Mouse (Mus musculus) spleen, adult 18-20 months (tissue): Measurements from ENCODE around the gene Siglec1.
"Not testable (repeated sequence)": the region's sequence is repeated elsewhere in the genome, so short reads cannot be mapped to it uniquely, and the experiment has no call there.

Experiments
- DNase-seq, 2 experiments: peaks; one replicate each; pipeline ENCODE4 v3.0.0; 2022; ENCODE audit warnings: mixed read lengths in 2 of 2

Gene Siglec1

GRCm38 (mm10) chr2:131046025-131046424, 40.5 kb downstream of the Siglec1 start:
- no peak for DNase-seq

DNA sequence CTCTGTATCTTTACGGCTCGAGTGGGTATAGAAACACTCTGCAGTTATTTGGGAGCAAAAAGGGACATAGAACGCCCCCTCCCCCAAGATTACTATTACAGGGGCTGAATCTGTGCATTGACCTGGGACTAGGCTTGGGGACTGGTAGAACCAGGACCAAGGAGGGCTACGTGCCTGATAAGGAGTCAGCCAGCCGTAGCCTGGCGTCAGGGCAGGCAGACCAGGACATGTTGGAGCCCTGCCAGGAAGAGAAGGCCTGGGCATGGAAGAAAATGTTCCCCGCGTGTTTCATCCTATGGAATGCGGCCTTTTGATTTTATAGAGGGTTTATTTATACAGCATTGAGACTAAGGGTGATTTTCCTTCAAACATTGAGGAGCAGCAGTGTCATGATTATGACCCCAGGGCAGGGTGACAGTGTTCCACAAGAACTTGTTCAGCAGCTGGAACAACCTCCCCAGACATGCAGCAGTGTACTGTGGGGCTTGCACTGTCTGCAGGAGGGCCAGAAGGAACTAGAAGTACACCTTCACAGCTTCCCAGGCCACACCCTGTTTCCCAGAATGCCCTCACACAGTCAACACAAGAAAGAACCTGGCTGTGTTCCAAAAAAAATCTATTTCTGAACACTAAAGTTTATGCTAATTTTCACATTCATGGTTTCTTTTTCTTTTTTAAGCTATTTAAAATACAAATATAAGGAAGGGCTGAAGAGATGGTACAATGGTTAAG, 41.4 kb downstream of the Siglec1 start:
- DNase-seq: no peak

DNA sequence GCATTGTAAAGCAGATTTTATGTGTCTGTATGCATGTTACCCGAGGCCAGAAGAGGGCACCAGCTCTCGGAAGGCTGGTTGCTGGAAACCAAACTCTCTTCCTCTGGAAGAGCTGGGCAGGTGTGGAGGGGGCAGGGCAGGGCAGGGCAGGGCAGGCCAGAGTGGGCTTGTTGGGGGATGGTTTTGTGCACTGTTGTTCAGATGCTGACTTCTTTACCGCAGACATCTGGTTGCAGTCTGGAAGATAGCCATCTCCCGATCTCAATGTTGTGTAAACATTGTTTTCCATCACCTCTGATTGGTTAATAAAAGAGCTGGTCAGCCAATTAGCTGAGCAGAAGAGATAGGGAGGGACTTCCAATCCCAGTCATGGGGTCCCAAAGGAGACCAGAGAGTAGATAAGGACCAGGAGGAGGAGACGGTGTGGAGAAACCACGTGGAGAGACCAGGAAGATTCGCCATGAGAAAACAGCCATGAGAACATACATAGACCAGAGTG, 42.2 kb downstream of the Siglec1 start:
- DNase-seq: no peak

DNA sequence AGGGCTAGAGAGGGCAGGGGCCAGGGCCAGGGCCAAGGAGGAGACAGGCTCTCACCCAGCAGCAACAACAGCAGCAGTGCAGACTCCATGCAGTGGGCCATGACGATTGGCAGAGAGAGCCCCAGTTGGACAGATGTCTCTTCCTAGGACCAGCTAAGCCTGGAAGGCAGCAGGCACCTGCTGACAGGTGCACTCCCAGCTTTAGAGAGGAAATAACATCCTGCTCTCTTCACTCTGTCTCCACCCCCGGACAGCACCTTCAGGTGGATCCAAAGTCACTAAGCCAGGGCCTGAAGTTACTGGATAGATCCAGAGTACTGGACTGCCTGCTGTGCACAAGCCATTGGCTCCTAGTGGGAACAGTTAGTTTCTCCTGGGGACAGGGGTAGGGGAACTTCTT, 43.6 kb downstream of the Siglec1 start, which contains the start of gene Gfra4:
TSS of gene Gfra4 (minus strand) at position 101 of the 400 bp plus-strand sequence.
- DNase-seq: no peak

- no peak for DNase-seq
Measured at GRCm38 (mm10) chr2:131040854-131041825, 45.4 kb downstream of the Siglec1 start.

DNA sequence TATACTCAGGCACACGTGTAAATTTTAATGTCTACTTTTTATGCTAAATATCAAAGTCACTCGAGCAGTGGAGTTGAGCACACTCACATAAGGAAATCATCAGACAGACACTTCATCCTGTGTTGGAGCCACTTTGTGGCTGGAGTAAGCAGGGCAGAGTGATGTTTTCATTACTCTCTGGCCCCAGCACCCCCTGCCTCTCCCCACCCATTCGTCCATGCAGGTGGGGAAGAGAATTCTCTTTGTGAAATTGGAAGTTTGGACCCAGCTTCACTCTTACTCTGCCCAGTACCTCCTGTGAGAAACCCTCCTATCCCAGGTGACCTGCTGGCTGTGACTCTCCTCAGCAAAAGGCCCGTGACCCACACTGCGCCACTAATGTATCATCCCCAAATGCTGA, 47.9 kb downstream of the Siglec1 start:
- DNase-seq: no peak

DNA sequence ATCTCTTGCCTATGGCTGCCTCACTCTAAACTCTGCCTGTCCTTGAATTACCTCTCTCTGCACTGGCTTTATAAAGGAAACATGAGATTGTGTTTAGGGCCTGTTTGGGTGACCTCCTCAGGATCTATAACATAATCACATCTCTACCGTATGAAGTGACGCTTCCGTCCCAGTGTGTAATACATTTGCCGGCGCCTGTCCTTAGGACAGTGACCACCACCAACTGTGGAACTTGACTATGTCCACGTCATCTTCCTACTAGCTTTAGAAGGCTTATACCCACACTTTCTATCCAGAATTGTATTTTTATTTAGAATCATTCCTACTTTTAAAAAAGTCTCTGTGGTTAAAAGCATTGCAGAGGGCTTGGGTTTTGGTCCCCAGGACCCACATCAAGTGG, 48.4 kb downstream of the Siglec1 start:
- DNase-seq: no peak

DNA sequence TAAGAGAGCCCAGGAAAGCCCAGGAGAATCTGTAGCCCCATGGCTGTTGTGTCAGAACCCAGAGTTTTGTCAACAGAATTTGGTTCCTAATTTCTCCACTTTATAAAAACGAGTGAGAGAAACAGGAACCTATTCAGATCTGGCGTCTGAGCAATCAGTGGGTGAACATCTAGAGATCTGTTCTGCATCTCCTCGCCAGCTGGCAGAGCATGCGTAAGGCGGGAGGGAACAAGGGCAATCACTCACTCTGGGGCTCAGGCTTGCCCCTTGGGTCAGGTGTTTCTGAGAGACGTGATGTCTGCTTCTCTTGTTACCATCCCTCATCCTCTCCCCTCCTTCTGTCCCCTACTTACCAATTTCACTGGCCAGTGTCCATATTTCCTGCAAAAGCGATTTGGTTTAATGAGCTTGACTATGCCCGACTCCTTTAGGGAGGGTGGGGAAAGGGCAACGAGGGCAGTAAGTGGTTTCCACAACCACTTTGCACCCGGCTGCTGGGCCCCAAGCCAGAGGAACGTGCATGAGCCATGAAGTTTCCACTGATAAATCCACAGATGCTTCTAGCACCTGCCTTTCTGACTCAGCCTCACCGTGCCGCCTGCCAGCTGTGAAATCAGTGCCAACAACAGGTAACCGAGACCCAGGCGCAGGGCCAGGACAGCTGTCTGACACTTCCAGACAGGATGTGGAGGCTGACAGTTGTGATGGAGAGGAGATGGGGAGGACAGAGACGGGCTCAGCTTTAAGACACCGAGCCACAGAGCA, 49.2 kb downstream of the Siglec1 start:
- no peak for DNase-seq

GRCm38 (mm10) chr2:131036757-131037156, 49.8 kb downstream of the Siglec1 start:
- DNase-seq: no peak

- DNase-seq: no peak
Measured at GRCm38 (mm10) chr2:131036343-131036742, 50.2 kb downstream of the Siglec1 start.

- DNase-seq: not testable (repeated sequence)
Measured at GRCm38 (mm10) chr2:131031406-131031805, 55.2 kb downstream of the Siglec1 start.

DNA sequence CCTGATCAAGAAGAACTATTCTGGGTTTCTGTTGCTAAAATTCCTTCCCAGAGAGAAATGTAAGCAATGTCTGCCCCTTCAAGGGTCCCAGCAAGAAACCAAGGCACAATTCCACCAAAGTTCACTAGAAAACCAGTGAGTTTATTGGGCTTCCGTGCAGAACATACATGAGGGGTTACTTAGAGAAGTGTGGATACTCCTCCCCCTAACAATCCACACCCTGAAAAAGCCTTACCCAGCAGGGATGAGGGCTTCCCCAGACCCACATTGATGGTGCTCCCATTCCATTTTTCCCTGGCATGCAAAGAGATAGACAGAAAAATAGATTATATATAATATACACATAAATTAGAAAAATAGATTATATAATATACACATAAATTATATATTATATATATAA, 55.6 kb downstream of the Siglec1 start:
- no peak for DNase-seq

- DNase-seq: no peak
Measured at GRCm38 (mm10) chr2:131030561-131030960, 56.0 kb downstream of the Siglec1 start.

DNA sequence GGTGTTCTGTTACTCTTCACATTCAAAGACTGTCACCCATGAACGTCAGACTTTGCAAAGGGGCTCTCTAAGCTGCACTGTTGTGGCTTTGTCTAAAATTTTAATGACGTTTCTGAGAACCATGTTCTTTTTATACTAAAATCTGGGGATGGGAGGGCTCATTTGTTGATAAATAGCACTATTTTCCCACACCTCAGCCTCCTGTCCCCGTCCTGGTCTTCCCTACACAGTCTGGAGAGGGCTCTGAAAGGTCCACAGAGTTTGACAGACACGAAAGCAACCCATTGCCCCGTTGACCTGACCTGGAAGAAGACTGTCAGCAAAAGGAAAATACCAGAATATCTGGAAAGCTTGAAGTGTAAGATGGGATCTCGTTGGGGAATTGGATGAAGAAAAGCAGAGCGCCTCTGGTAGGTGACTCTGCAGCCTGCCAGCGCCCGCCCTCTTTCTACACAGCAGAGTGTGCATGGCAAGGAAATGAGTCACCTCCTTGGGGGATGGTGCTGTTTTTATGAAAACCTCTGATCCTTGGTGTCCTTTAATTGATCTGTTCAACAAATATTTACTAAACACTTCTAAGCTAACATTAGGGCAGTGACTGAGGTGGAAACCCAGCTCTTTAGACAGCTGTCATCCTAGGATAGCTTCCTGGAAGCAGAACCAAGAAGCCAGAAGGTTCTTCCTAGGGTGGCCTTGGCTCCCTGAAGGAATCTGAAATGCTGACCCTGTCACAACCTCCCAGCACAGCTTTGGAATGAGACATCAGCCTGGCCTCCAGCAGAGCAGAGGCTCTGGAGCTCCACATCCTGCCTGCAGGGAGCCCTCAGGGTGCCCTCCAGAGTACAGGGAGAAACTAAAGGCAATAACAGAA, 57.3 kb downstream of the Siglec1 start:
- no peak for DNase-seq

GRCm38 (mm10) chr2:131026941-131027340, 59.6 kb downstream of the Siglec1 start:
- no peak for DNase-seq

GRCm38 (mm10) chr2:131025230-131025629, 61.3 kb downstream of the Siglec1 start:
- no peak for DNase-seq
